Mouse (Mus musculus) neural tube, embryonic 12.5 days (tissue): ENCODE results near the gene Clca3a1. TPM values are rescaled to one million over a fixed set of nuclear protein-coding genes. Genes with fewer than 3 reads are reported as not detected.

Source experiments
- ATAC-seq: fragments of 200-750 bp; cut with Nextera tagmentation; 2 replicates; pipeline ENCODE4 v1.8.0; 2017; ENCODE audit warnings: low read depth, mild to moderate bottlenecking, moderate TSS enrichment, moderate library complexity; ENCODE audit not compliant: low FRiP score
- H3K27ac ChIP-seq: fragments of 300-500 bp; sonication (generic); 2 replicates; pipeline ENCODE4 v1.5.1; 2016
- H3K27me3 ChIP-seq: fragments of 300-500 bp; sonication (generic); replicated peaks from 2 replicates; pipeline ENCODE4 v1.6.1; 2016; ENCODE audit warnings: mild to moderate bottlenecking
- H3K36me3 ChIP-seq: fragments of 300-500 bp; sonication (generic); 2 replicates; pipeline ENCODE4 v1.6.1; 2016; ENCODE audit warnings: mild to moderate bottlenecking
- H3K4me1 ChIP-seq: fragments of 300-500 bp; sonication (generic); 2 replicates; pipeline ENCODE4 v1.6.1; 2016
- H3K4me2 ChIP-seq: fragments of 300-500 bp; sonication (generic); replicated peaks from 2 replicates; pipeline ENCODE4 v1.6.1; 2016; ENCODE audit warnings: mild to moderate bottlenecking
- H3K4me3 ChIP-seq: fragments of 300-500 bp; sonication (generic); 2 replicates; pipeline ENCODE4 v1.5.1; 2016
- H3K9ac ChIP-seq: fragments of 300-500 bp; sonication (generic); 2 replicates; pipeline ENCODE4 v1.6.1; 2016; ENCODE audit warnings: mild to moderate bottlenecking
- H3K9me3 ChIP-seq: fragments of 300-500 bp; sonication (generic); 2 replicates; pipeline ENCODE4 v1.6.1; 2016; ENCODE audit warnings: mild to moderate bottlenecking
- WGBS: fragments of 180-500 bp; shearing (Covaris S2); methylation state at CpG from one replicate; pipeline ENCODE4 v1.1.7; 2016; 5-methylcytosine and 5-hydroxymethylcytosine counted together
- polyA plus RNA-seq: library from polyadenylated mRNA; unstranded; fragments of >200 nt; fragmentation: Nextera tagmentation; extraction: Ambion mirVana; gene quantifications from 2 replicates; pipeline ENCODE4 v1.2.1, GENCODE M21; 2016

Clca3a1 gene
- polyA plus RNA-seq, 1 experiment from 2014 or later, result 0.19 TPM

DNA sequence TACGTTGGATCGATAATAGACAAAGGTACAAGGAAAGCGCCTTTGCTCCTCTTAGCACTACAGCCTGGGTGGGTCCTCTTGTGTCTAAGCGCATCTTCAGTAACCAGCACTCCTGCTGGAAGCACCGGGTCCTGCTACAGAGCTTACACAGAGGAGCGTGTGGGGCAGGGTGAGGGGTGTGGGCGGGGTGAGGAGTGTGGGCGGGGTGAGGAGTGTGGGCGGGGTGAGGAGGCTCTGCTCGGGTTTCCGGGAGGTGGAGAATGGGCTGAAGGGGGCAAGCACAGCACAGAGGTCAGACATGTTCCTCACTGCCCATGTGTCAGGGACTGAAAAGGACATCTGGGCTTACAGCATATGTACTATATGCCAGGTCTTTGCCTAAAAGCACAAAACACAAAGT, 71.5 kb downstream of the Clca3a1 start:
- 14% methylated on average over 11 of the region's 11 CpGs for WGBS
- 0 out of 2 replicates have a peak, but pooled peaks cover 3% of the 10 kb centered on the region for H3K4me1 ChIP-seq
- no peaks in the 10 kb centered on the region for H3K27me3 ChIP-seq
- no peak overlapping the region for H3K4me2 ChIP-seq
- peaks cover 17% of the 10 kb centered on the region for H3K36me3 ChIP-seq
- ATAC-seq, result peak; percentile 80
- no peaks in the 10 kb centered on the region for H3K9me3 ChIP-seq
- H3K27ac ChIP-seq, result no peak overlapping the region
- H3K4me3 ChIP-seq, result no peak overlapping the region
- H3K9ac ChIP-seq, result no peak overlapping the region

DNA sequence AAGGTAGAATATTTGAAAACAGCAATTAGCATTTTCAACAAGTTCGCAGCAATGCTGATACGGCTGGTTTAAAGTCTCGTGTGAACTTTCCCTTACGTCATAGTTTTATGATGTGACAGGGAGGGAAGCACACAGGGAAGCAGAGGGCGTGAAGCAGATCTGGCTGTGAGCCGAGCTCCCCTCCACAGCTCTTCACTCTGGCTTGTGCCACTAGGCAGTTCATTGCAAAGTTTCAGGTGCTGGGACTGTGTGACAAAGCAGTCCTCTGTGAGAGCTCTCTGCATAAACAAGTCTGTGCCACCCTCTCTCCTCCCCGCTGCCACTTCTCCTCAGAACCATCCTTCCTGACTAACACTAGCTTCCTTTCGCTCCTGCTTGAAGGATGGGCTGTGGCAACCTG, 72.5 kb downstream of the Clca3a1 start:
- no peak for ATAC-seq
- 85% methylated on average over 8 of the region's 8 CpGs for whole genome bisulfite sequencing

DNA sequence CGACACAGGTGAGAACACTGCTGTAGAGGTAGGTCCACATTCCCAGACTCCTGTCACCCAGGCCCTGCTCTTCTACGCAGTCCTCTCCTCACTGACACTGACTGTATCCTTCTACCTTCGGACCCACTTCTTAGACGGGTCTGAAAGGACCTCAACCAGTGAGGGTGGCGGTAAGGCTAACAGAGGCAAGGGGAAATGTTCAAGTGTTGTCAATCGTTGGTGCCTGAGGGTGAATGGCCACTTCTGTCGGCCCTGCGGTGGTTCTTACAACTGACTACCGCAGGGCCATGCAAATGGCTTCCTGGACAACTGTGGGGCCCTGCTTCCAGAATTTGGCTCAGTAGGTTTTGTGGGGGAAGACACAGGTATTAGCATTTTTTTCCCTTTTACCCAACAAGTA, 73.2 kb downstream of the Clca3a1 start:
- Histone ChIP-seq H3K9me3 (no peaks in the 10 kb centered on the region), H3K4me2 (no peak overlapping the region), H3K4me3 (no peak overlapping the region), H3K9ac (no peak overlapping the region), H3K27ac (no peak overlapping the region), H3K36me3 (peaks cover 9% of the 10 kb centered on the region), H3K4me1 (0 out of 2 replicates have a peak, but pooled peaks cover 3% of the 10 kb centered on the region), H3K27me3 (no peaks in the 10 kb centered on the region)
- 88% methylated on average over 9 of the region's 9 CpGs for WGBS
- no peak for ATAC-seq

More for the DNA sequence above, 72.5 kb downstream of the Clca3a1 start:
- Histone ChIP-seq H3K27me3 (no peaks in the 10 kb centered on the region), H3K4me1 (0 out of 2 replicates have a peak, but pooled peaks cover 3% of the 10 kb centered on the region), H3K9ac (no peak overlapping the region), H3K4me3 (no peak overlapping the region), H3K36me3 (peaks cover 9% of the 10 kb centered on the region), H3K9me3 (no peaks in the 10 kb centered on the region), H3K27ac (no peak overlapping the region), H3K4me2 (no peak overlapping the region)

DNA sequence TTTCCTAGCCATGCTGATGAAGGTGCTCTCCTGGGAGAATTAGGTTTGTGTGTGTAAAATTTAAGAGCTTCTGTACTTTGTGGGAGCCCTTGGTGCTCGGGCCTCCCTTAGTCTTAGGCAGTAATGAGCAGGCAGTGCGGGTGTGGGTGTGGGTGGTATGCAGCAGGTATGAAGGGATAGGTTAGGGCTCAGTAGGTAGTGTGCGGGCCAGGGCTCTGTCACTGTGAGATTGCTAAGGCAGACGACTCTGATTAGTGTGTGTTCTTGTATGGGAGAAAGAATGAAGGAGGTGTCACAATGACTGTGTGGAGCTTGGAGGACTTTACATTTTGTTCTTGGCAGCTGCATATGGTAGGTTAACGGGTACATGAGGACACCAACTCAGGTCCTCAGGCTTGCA, 74.6 kb downstream of the Clca3a1 start:
- H3K27ac ChIP-seq, result no peak overlapping the region
- H3K4me2 ChIP-seq, result no peak overlapping the region
- no peak overlapping the region for H3K9ac ChIP-seq
- H3K4me3 ChIP-seq, result no peak overlapping the region
- no peaks in the 10 kb centered on the region for H3K27me3 ChIP-seq
- peaks cover 9% of the 10 kb centered on the region for H3K36me3 ChIP-seq
- 0 out of 2 replicates have a peak, but pooled peaks cover 3% of the 10 kb centered on the region for H3K4me1 ChIP-seq
- ATAC-seq, result no peak
- WGBS, result 88% methylated on average over 5 of the region's 5 CpGs
- H3K9me3 ChIP-seq, result no peaks in the 10 kb centered on the region

DNA sequence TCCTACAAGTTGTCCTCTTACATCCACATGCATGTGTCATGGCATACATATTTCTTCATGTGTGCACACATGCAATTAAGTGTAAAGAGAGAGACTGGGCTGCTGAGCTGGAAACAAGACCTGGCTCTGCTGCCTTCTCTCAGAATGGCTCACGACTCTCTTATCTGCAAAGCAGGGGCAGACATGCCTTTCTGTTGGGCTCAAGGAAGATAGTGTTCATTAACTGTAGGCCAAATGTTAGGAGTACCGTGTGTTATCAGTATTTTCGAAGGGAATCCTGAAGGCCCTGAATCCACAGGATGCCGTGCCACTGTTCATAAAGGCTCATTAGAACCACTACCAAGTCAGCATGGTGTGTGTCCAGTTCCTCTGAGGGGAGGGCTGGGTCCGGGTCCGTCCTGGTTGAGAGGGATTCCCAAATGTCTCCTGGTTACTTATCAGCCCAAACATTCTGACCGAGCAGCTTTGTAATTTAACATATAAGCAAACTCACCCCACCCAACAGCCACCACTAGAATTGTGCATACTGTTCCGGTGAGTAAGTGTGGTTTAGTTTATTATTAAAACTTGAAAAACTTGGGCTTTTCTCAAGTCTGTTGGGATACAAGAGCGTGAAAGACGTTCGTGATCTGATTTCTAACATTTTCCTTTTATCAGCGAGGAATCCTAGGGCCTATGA, 77.5 kb downstream of the Clca3a1 start:
- no peak overlapping the region for H3K27ac ChIP-seq
- no peaks in the 10 kb centered on the region for H3K9me3 ChIP-seq
- WGBS, result 94% methylated on average over 12 of the region's 12 CpGs
- H3K36me3 ChIP-seq, result peaks cover 8% of the 10 kb centered on the region
- H3K9ac ChIP-seq, result no peak overlapping the region
- H3K4me2 ChIP-seq, result no peak overlapping the region
- no peak for ATAC-seq
- no peaks in the 10 kb centered on the region for H3K27me3 ChIP-seq
- no peak overlapping the region for H3K4me3 ChIP-seq
- no peaks in the 10 kb centered on the region for H3K4me1 ChIP-seq

GRCm38 (mm10) chr3:144681542-144681941, 79.2 kb downstream of the Clca3a1 start:
- ATAC-seq, result no peak
- Histone ChIP-seq H3K36me3 (no peaks in the 10 kb centered on the region; the same call in 1 of the 2 replicates), H3K4me2 (no peak overlapping the region), H3K27ac (no peak overlapping the region), H3K4me1 (no peaks in the 10 kb centered on the region), H3K4me3 (no peak overlapping the region), H3K27me3 (no peaks in the 10 kb centered on the region), H3K9ac (no peak overlapping the region), H3K9me3 (no peaks in the 10 kb centered on the region)
- WGBS, result 83% methylated on average over 5 of the region's 5 CpGs

DNA sequence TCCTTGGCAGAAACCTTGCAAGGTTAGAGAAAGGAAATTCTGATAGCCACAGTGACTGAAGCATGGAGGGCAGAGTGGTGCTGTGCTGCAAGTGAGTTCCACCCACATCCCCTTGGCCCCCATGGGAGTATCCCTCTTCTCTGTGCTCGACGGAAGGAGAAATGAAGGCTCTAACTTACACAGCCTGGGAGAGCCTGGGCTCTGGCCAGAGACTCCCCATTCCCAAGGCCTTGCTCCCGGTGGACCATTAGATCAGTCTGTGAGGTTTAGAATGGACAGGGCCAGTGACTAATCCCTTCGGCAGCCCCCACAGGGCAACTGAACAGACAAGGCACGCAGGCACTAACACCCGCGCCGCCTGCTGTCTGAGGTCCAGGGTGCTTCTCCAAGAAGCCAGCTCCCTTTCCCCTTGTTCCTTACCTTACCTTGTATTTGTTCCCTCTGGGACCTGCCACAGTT, 81.0 kb downstream of the Clca3a1 start:
- Histone ChIP-seq H3K27ac (no peak overlapping the region), H3K4me1 (no peaks in the 10 kb centered on the region), H3K9me3 (no peaks in the 10 kb centered on the region), H3K4me2 (no peak overlapping the region), H3K36me3 (no peaks in the 10 kb centered on the region), H3K4me3 (no peak overlapping the region), H3K9ac (no peak overlapping the region), H3K27me3 (no peaks in the 10 kb centered on the region)
- no peak for ATAC-seq
- 88% methylated on average over 8 of the region's 8 CpGs for whole genome bisulfite sequencing

Other genes with a start within 250 kb of the Clca3a1 start
- gene Hs2st1, start 190.8 kb downstream of the Clca3a1 start, polyA plus RNA-seq, result 24.1 and 24.6 TPM in 2 replicates
- 476 and 491 TPM in 2 replicates for gene Selenof, start 190.7 kb downstream of the Clca3a1 start, polyA plus RNA-seq
- 124 TPM in 2 replicates for gene Sh3glb1, start 40.6 kb downstream of the Clca3a1 start, polyA plus RNA-seq
- gene Clca3a2, start 58.5 kb upstream of the Clca3a1 start, polyA plus RNA-seq, result not detected in 2 replicates
- not detected in 2 replicates for gene Clca3b, start 88.4 kb upstream of the Clca3a1 start, polyA plus RNA-seq
- not detected in 2 replicates for gene Clca4b, start 171.6 kb upstream of the Clca3a1 start, polyA plus RNA-seq
- gene Clca4a, start 214.1 kb upstream of the Clca3a1 start, polyA plus RNA-seq, result not detected in 2 replicates